Mouse (Mus musculus): Measurements from ENCODE around the gene Mdga1.

DNA sequence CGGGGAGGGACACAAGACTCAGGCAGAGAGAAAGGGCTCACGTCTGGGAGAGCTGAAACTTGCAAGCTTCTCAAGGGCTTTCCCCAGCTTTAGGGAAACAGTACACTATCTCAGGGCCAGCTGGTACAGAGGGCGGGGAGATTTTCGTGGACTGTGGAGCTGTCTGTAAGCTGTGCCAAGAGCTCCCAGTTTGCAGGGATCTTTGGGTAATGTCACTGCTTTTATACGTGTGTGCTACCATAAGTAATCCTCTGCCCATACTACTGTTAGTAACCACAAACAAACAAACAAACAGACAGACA is 145.7 kb downstream of the Mdga1 start:
- TF ChIP-seq CTCF (IDR thresholded peaks at IDR 0.05; ENCODE audit: low read depth) = no peak
- TF ChIP-seq EP300 (IDR thresholded peaks at IDR 0.05; ENCODE audit: low read depth) = no peak
